Mouse (Mus musculus) cerebellum, postnatal 10 days (tissue): ENCODE data around the gene Smim13.
A peak's percentile ranks its signal among the peaks of the same experiment; 100 is the strongest.
"Not testable (repeated sequence)": the region's sequence is repeated elsewhere in the genome, so short reads cannot be mapped to it uniquely, and the experiment has no call there.

Experiments used
- DNase-seq, 2 experiments: peaks; one replicate each; pipeline ENCODE4 v3.0.0; 2021; ENCODE audit warnings: mixed read lengths in 2 of 2

Gene Smim13

DNA sequence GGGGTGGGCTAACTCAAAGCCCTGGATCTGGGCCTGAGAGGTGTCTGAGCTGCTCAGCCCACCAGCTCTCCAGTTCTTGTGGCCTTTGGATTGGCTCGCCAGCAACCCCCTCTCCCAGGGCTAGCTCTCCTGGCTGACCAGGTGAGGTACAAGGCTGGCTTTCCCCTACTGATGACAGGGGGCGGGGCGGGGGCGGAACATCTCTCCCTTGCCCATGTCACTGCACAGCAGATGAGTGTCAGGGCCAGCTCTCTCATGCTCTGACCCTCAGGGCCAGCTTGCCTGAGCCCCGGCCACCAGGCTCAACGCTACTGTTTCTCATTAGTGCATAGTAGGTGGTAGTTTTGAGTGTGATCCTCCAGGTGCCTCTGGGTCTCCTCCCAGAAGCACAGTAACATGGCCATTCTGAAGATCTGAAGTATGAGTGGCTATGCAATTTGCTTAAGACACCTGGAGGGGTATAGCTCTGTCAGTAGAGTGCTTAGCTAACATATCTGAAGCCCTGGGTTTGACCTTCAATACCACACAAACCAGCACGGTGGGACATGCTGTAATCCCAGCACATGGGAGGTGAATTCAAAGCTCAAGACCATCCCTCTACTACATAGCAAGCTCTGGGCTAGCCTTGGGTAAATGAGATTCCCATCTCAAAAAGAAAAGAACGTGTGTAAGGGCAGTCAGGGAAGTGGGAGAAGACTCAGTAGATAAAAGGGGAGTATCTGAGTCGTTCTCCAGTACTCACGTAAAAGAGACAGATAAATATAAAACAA lies 11.4 kb upstream of the Smim13 start:
- no peak for DNase-seq

DNA sequence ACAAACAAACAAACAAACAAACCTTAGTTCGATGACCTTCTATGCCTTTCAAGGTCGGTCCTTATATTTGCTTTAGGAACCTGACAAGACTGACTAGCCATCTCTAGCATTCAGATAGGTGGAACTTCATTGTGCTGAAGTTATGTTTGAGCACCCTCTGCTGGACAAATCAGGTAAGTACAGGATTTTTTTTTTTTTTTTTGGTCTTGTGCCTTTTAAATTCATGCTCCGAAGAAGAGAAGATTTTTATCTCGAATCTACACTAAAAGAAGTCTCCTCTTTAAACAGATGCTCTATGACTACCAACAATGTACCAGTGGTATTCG lies 10.9 kb upstream of the Smim13 start:
- peak in 1 of 2 experiments; percentile 61 for DNase-seq

DNA sequence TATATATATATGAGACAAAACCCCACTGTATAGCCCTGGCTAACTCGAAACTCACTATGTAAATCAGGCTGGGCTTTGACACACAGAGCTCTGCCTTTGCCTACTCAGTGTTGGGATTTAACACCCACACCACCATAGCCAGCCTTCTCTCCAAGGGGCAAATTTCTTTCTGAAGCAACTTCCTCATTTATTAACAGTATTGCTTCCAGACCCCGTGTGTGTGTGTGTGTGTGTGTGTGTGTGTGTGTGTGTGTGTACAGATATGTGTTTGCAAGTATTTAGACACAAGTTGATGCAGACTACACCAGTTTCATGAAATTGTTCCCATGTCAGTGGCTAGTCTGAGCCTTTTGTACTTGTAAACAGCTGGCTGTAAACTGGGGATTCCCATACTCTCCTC lies 8.1 kb upstream of the Smim13 start:
- no peak for DNase-seq

DNA sequence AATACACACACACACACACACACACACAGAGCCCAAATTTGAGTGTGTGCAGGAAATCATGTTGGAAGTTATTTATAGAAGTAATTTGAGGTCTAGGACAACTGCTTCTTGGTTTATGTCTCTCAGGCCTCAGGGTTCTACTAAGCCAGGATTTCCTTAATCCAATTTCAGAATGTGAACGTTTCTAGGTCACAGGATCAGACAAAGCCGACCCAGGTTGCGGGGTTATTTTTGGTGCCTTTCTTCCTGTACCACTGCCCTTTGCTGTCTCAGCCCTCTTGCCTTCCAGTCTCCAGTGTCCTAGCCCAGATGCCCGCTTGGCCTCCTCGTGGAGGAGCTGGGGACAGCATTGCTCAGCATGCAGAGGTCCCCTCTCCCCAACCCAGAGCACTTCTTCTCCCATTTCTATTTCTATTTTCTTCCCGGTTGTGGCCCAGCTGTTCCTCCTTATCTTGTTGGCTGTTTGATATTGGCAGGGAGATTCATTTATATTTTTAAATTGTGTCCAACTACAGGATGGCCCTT lies 5.3 kb upstream of the Smim13 start:
- DNase-seq, result no peak

DNA sequence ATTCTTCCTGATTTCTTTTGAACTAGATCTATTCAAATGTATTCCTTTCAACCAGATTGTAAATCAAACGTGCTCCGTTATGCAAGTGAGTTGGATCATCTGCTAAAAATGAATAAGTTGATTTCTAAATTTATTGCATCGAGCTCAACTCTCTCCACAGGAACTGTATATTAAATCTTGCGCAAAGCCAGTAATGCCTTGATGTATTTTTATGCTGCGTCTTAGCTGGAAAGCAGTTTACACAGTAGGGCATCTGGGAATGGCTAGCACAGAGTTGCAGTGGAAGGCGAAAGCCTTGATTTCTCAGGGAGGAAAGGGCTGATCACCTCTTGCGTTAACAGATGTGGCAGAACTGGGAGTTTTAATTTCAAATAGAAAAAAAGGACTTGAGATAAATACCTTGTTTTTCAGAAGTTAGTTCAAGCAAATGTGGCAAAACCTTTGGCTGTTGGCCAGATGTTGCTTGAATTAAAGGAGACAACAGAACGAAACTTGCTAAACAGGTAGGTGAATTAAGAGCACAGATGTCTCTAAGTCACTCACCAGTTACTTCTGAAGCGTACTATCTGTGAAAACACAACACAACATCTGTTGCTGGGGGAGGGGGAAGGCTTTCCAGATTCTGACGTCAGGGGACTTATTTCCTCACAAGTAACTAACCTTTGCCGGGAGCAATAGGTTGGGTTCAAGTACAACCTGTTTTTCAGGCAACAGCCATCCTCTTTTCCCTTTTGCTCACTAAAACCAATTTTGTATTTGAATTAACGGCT lies 708 bp upstream of the Smim13 start:
- DNase-seq, result peak; percentile 44 to 58

DNA sequence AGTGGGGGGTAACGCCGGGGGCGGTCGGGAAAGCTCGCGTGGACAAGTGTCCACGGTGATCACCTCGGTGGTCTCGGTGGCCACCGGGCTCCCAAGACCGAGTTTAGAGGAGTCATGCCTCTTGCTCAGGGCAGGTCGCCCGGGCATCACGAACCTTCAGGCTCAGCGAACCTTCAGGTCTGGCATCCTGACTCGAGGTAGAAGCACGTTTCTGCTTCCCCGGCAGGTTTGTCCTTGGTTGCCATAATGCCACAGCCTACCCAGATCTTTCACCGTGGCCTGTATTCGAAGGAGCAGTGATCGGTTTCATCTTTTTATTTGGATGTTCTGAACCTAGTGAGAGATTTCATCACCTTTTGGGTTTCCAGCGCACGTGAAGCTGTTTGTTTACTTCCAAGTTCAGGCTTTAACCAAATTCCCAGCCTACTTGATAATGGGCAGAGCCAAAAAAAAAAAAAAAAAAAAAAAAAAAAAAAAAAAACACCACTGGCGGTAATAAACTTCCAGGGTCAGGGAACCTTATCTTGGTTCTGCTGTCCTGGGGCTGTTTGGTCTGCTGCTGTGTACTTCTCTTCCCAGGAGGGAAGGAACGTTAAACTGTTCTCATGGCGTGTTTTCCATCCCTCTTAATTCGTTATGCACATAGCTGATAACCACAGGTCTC lies 806 bp downstream of the Smim13 start:
- no peak for DNase-seq

DNA sequence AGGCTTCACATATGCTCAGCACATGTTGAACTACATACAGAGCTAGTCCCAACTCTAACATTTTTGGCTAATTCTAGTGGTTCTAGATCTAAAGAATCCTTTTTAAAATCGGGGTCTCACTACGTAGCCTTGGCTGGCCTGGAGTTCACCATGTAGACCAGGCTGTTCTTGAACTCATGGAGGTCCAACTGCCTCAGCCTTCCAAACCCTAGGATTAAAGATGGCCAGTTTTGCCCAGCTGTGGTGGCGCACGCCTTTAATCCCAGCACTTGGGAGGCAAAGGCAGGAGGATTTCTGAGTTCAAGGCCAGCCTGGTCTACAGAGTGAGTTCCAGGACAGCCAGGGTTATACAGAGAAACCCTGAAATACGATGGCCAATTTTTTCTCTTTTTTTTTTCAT lies 1.6 kb downstream of the Smim13 start:
- DNase-seq, result not testable (repeated sequence)

DNA sequence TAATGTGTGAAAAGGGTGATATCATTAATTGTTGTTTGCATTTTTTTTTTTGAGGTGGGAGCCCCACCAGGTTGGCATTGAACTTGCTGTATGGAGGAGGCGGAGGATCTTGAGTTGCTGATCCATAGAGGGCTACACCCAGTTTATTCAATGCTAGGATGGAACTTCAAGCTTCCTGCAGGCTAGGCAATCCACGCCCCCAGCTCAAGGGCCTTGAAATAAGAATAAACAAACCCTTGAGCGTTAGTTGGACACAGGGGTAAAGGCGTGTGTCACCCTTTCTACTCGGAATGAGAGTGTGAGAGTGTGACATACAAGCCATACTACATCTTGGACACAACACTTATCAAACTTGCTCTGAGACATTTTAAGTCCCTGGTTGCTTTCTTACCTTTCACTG lies 2.0 kb downstream of the Smim13 start:
- DNase-seq, result no peak

DNA sequence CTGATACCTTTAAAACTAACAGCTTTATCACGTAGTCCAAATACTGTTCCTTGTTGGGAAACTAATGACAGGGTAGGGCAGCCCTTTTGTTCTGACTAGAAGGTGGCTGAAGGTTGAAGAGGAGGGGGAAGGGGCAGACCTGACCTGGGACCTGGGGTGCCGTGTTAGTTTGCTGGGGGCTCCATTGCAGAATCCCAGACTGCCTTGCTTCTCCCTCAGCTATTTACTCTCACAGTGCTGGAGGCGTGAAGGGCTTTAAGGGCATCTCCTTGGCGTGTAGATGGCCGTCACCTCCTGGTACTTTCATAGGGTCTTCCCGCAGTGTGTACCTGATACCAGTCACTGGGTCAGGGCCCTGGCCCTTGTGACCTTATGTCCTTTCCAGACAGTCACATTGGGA lies 2.5 kb downstream of the Smim13 start:
- DNase-seq, result no peak

DNA sequence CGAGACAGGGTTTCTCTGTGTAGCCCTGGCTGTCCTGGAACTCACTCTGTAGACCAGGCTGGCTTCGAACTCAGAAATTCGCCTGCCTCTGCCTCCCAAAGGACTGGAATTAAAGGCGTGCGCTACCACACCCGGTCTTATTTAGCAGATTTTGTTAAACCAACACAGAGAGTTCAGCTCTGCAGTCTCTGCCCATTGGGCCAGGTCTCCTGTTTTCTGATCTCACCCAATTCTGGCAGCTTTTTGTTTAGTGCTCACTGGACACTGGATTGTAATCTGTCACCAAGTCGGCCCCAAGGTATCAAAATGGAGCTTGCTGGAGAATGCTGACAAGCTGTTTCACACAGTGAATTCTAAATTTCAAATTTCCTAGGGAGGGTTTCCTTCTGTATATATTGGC lies 3.1 kb downstream of the Smim13 start:
- no peak for DNase-seq

DNA sequence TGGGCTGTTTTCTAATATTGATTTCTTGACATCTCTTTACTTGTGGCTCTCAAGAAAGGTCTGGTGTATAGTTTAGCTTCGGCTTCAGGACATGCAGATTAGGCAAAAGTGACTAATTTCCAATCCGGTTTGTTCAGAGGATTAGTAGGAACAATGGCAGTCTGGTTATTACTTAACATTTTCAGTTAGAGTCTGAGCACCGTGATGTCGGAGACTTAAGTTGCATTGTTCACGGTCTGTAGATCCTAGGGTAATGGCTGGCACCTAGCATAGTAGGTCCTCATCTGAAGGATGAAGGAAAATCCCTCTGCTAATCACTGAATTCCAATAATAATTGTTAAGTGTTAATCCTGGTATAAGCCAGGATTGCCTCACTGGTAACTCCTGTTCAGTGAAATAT lies 6.5 kb downstream of the Smim13 start:
- DNase-seq, result no peak

DNA sequence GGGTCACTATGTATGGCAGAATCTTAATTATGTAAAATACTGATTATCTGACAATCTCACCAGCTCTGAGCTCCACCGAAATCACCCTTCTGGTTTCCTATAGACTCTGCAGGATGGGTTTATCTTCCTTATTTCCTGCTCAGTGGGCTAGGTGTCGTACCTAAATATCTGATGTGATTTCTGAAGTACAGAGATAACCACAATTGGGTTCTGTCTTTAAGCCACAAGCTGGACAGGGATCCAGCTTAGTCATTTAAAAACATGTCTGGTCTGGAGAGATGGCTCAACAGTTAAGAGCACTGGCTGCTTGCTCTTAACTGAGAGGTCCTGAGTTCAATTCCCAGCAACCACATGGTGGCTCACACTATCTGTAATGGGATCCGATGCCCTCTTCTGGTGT lies 7.3 kb downstream of the Smim13 start:
- no peak for DNase-seq

DNA sequence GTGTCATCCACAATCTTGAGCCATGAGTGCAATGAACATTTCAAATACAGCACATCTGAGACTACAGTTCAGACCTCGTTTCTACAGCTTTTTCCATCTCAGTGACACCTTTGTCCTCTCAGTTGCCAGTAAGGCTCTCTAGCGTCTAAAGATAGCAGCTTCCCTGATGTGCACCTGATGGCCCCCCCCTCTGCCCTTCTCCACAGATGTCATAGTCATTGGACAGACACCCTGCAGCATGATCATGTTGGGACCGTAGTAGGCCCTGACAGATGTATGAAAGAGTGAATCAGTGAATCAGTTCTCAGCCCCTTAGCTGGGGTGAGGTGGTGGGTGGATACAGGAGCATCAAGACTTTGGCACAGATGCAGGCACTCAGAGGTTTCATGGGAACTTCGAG lies 8.2 kb downstream of the Smim13 start:
- DNase-seq, result no peak

DNA sequence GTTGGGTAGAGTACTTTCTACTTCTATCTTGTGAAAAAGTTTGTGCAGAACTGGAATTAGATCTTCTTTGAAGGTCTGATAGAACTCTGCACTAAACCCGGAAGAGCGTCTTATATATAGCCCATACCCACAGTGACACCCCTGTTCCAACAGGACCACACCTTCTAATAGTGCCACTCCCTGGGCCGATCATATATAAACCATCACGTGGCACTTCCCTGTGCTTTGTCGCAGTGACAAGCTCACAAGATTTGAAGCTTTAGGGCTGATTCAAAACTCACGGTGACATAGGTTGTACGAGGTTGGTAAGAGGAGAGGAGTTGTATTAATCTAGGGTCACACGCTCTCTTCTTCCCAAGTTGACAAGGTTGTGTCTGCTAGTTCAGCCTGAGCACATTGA lies 12.0 kb downstream of the Smim13 start:
- DNase-seq, result not testable (repeated sequence)

DNA sequence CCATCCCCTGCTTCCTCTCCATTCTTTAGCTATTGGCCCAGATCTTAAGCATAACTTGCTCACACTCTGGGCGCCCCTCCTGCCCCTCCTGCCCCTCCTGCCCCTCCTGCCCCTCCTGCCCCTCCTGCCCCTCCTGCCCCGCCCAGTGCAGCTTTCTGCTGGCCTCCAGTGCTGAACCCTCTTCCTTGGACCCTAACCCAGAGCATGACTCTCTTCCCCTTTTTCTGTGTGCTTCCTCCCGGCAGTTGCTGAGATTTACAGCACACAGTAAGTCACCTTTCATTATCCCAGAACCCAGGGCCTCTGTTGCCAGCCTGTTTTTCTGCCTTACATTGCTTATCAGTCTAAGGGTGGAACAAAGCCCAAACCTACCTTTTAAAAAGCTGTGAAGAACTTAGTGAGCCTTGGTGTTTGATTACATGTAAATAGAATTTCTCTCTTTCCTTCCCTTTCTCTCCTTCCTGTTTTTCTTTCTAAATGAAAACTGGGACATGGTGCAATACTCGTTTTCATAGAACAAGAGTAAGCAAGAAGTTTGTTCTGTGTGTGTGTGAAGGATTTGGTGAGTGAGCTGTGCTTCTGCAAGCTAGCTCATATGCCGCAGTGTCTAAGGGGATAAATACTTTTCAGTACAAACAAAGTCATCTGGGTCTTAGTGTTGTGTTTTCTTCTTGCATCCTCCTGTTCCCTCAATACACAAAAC lies 13.8 kb downstream of the Smim13 start:
- DNase-seq, result no peak

DNA sequence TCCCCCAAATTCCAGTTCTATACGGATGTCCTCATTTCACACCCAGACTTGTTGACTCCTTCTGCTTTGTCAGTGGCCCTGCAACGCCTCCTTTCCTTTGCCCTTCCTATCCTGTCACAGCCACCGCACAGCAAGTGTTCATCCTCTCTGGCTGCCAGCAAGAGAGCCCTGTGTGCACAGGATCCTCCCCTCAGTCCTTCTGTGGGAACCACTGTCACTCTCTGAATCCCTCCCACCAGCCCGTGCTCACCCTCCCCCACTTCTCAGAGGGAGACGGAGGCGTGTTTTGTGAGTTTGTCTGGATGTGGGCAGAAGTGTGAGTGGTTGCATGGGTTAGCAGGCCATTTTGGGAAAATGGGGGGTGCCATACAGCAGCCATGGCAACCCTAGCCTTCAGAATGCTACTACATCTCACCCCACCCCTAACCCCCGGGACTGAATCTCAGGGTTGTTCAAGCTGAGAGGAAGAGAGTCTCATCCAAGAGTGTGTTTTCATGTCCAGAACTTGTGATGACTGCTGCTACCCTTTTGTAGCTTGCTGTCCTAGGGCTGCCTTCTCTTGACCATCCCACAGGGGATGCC lies 18.3 kb downstream of the Smim13 start:
- peak; percentile 30 to 49 for DNase-seq

DNA sequence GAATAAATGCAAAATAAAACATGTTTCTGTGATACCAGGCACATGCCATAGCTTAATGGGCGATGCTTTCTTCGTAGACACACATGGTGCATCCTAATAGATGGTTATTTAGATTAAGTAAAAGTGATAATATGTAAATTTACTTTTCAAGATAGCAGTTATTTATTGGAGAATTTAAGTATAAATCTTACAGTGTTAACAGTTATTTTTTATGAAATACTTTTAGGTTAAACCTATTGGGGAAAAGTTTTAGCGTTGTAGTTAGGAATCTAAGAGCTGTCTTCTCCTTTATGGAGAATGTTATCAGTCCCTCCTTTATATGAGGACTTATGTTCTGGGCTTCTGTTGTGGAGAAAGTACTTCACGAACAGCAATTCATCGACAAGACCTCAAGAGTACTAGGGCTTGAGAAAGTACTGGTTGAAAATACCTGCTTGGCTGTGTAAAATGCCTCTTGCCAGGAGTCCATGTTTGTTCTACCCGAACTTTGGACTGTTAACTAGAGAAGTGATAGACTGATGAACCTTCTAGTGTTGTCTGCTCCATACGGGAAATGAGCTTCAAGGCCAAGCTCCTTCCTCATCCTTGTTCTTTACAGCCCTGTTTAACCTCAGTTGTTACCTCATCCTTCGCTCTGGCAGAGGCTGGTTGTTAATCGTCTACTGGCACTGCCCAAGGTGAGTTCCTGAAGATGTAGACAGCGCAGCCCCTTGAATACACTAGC lies 24.4 kb downstream of the Smim13 start, which contains the start of gene Gm17364:
Gm17364 (minus strand) TSS at position 51 of the 724 bp plus-strand sequence.
- no peak for DNase-seq

DNA sequence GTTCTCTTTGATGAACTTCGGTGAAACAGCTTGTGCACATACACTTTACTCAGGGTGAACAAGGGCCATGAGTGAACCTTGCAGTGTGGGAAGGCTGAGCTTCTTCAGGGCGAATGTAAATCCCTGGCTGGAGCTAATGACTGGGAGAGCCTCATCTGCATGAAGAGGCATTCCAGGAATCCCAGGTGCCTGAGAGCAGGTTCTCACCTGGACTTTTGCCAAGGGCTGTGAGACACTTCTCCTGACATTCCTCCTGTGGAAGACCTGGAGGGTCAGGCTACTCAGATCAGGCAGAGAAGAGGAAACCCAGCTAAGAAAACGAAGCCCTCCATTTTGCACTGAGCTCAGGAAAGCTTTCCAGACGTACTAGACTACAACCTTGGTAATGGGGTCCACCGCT lies 31.1 kb downstream of the Smim13 start:
- DNase-seq, result no peak

DNA sequence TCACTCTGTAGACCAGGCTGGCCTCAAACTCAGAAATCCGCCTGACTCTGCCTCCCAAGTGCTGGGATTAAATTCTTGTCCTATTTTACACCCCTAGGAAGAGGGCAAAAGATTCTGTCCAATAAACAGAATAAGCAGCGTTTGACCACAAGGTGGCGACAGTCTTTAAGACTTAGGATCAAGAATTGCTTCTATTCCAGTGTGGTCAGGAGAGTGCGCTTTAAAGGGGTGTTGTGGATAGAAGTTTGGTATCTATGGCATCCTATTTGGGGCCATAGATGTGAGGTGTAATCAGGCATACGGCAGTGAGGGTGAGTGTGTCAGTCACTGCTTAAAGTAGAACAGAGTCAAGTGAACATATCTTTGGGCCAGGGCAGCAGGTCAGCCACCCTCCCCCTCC lies 33.6 kb downstream of the Smim13 start:
- DNase-seq, result peak; percentile 86 to 91

DNA sequence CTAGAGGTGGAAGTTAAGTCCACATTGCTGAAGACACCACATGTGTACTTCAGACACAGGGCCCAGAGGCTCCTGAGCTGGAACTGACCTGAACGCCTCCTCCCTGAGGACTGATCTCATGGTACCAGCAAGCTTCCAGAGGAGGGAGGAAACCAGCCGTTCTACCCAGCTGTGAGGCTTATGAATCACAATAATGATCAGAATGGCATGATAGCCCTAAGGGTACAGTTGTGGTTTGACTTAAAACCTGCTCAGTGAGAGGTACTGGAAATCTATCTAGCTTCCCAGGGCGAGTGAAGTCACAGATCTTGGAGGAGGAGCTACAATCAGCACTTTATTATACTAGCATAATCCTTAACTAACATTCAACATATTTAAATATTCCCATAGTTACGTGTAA lies 35.8 kb downstream of the Smim13 start:
- no peak for DNase-seq

DNA sequence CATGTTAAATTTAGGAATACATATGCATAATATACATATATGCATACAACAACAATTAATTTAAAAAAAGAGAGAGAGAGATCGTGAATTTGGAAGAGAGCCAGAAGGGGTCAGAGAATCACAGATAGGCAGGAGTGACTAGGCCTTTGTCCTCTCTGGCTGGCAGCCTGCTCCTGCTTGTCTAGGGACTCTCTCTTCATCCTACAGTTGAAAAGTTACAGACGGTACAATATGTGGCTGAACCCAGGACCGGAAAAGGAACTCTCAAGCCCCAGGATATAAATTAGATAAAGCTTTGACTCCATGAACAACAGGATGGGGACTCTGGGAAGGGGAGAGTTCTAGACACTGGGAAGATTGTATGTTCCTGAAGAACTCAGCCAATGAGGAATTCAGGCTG lies 36.6 kb downstream of the Smim13 start:
- DNase-seq, result no peak

DNA sequence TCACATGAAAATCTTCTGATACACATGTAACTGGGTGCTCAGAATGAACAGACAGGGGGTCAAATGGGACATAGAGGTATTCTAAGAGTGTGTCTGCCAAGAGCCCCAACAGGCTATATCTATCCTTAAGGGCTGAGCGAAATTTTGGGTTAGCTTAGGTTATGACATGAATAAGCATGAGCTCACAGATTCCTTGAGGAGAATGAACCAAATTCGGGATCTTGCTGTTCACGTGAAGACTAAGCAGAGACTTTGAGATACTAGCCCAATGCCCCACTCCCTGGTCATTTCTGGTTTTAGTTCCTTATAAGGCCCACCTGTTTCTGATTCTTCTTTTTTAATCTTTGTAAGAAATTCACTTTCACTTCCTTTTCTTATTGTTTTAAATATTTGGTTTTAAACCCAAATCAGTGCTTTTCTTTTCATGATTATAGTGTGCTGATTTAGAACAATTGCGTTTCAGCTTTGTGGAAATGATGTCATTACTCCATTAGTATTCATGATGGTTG lies 41.9 kb downstream of the Smim13 start:
- DNase-seq, result no peak
